Mouse (Mus musculus) embryonic facial prominence, embryonic 10.5 days (tissue): ENCODE measurements around the gene Ikzf5. TPM values are rescaled to one million over a fixed set of nuclear protein-coding genes. Genes with fewer than 3 reads are reported as not detected.
"Not testable (repeated sequence)": the region's sequence is repeated elsewhere in the genome, so short reads cannot be mapped to it uniquely, and the experiment has no call there.

ENCODE experiments used
- DNase-seq: peaks from one replicate; pipeline ENCODE4 v3.0.0-alpha.2; 2017; ENCODE audit warnings: low spot score
- H3K27ac ChIP-seq: fragments of 300-500 bp; sonication (generic); replicated peaks from 2 replicates; pipeline ENCODE4 v1.5.1; 2016; ENCODE audit warnings: mild to moderate bottlenecking
- H3K27me3 ChIP-seq: fragments of 300-500 bp; sonication (generic); replicated peaks from 2 replicates; pipeline ENCODE4 v1.6.1; 2016; ENCODE audit warnings: low read depth, mild to moderate bottlenecking; ENCODE audit not compliant: poor library complexity, severe bottlenecking
- H3K36me3 ChIP-seq: fragments of 300-500 bp; sonication (generic); replicated peaks from 2 replicates; pipeline ENCODE4 v1.6.1; 2016; ENCODE audit warnings: mild to moderate bottlenecking, moderate library complexity
- H3K4me1 ChIP-seq: fragments of 300-500 bp; sonication (generic); 2 replicates; pipeline ENCODE4 v1.6.1; 2016
- H3K4me3 ChIP-seq: fragments of 300-500 bp; sonication (generic); 2 replicates; pipeline ENCODE4 v1.5.1; 2016; ENCODE audit warnings: mild to moderate bottlenecking, moderate library complexity
- H3K9me3 ChIP-seq: fragments of 300-500 bp; sonication (generic); 2 replicates; pipeline ENCODE4 v1.6.1; 2016; ENCODE audit warnings: mild to moderate bottlenecking
- WGBS: fragments of 180-500 bp; shearing (Covaris S2); methylation state at CpG from one replicate; pipeline ENCODE4 v1.1.7; 2016; 5-methylcytosine and 5-hydroxymethylcytosine counted together
- polyA plus RNA-seq: library from polyadenylated mRNA; unstranded; fragments of >200 nt; fragmentation: Nextera tagmentation; extraction: Ambion mirVana; gene quantifications from 2 replicates; pipeline ENCODE4 v1.2.1, GENCODE M21; 2016

The Ikzf5 gene
- polyA plus RNA-seq = 17.3 and 18.1 TPM in 2 replicates

- peaks cover 10% of the 10 kb centered on the region; the same call in 1 of the 2 replicates for H3K36me3 ChIP-seq
- H3K4me3 ChIP-seq = peak within 1 kb of the TSS; percentile 99
- whole genome bisulfite sequencing = under 1% methylated on average over 42 of the region's 42 CpGs
- peak within 1 kb of the TSS; percentile 95 for H3K27ac ChIP-seq
- peak; percentile 98 for DNase-seq
- no peaks in the 10 kb centered on the region for H3K9me3 ChIP-seq
- no peaks in the 10 kb centered on the region for H3K27me3 ChIP-seq
- H3K4me1 ChIP-seq = peaks cover 18% of the 10 kb centered on the region
Measured at GRCm38 (mm10) chr7:131410416-131411058, at the start of gene Ikzf5, which contains the start of gene Acadsb. Ikzf5 (minus strand) TSS chr7:131410521. Acadsb (plus strand) TSS chr7:131410601.

GRCm38 (mm10) chr7:131456714-131457113 lies 46.4 kb upstream of the Ikzf5 start:
- H3K36me3 ChIP-seq = no peaks in the 10 kb centered on the region
- no peak for DNase-seq
- no peak overlapping the region for H3K4me3 ChIP-seq
- no peaks in the 10 kb centered on the region for H3K4me1 ChIP-seq
- H3K27me3 ChIP-seq = no peaks in the 10 kb centered on the region
- H3K27ac ChIP-seq = no peak overlapping the region
- H3K9me3 ChIP-seq = peaks cover under 1% of the 10 kb centered on the region; the same call in 1 of the 2 replicates
- 89% methylated on average over 5 of the region's 5 CpGs for WGBS

GRCm38 (mm10) chr7:131437051-131437450 lies 26.7 kb upstream of the Ikzf5 start:
- no peak for DNase-seq
- peaks cover 3% of the 10 kb centered on the region for H3K36me3 ChIP-seq
- 63% methylated on average over 3 of the region's 3 CpGs for WGBS

GRCm38 (mm10) chr7:131434276-131434675 lies 24.0 kb upstream of the Ikzf5 start:
- Histone ChIP-seq H3K36me3 (peaks cover 14% of the 10 kb centered on the region), H3K9me3 (no peaks in the 10 kb centered on the region), H3K27me3 (no peaks in the 10 kb centered on the region), H3K4me1 (no peaks in the 10 kb centered on the region), H3K4me3 (no peak overlapping the region), H3K27ac (no peak overlapping the region)
- WGBS = 88% methylated on average over 1 of the region's 1 CpGs
- DNase-seq = no peak

More at GRCm38 (mm10) chr7:131437051-131437450, 26.7 kb upstream of the Ikzf5 start:
- H3K4me1 ChIP-seq = no peaks in the 10 kb centered on the region
- H3K4me3 ChIP-seq = no peak overlapping the region
- H3K27me3 ChIP-seq = no peaks in the 10 kb centered on the region
- no peak overlapping the region for H3K27ac ChIP-seq
- no peaks in the 10 kb centered on the region for H3K9me3 ChIP-seq

GRCm38 (mm10) chr7:131432244-131432643 lies 21.9 kb upstream of the Ikzf5 start:
- DNase-seq = peak; percentile 44
- Histone ChIP-seq H3K4me1 (no peaks in the 10 kb centered on the region), H3K27me3 (no peaks in the 10 kb centered on the region), H3K27ac (no peak overlapping the region), H3K4me3 (no peak overlapping the region), H3K36me3 (peaks cover 18% of the 10 kb centered on the region), H3K9me3 (no peaks in the 10 kb centered on the region)
- 12% methylated on average over 1 of the region's 1 CpGs for WGBS

GRCm38 (mm10) chr7:131427331-131427730 lies 17.0 kb upstream of the Ikzf5 start:
- WGBS = 91% methylated on average over 5 of the region's 5 CpGs

GRCm38 (mm10) chr7:131424912-131425311 lies 14.6 kb upstream of the Ikzf5 start:
- Histone ChIP-seq H3K9me3 (no peaks in the 10 kb centered on the region), H3K4me3 (no peak overlapping the region)
- 91% methylated on average over 2 of the region's 2 CpGs for WGBS

More at GRCm38 (mm10) chr7:131427331-131427730, 17.0 kb upstream of the Ikzf5 start:
- Histone ChIP-seq H3K4me3 (no peak overlapping the region), H3K36me3 (peaks cover 25% of the 10 kb centered on the region), H3K27ac (no peak overlapping the region), H3K9me3 (no peaks in the 10 kb centered on the region), H3K4me1 (no peaks in the 10 kb centered on the region), H3K27me3 (no peaks in the 10 kb centered on the region)
- DNase-seq = no peak

GRCm38 (mm10) chr7:131417605-131418004 lies 7.3 kb upstream of the Ikzf5 start:
- H3K36me3 ChIP-seq = no peaks in the 10 kb centered on the region
- no peak overlapping the region for H3K27ac ChIP-seq
- H3K9me3 ChIP-seq = no peaks in the 10 kb centered on the region
- no peak for DNase-seq
- H3K27me3 ChIP-seq = no peaks in the 10 kb centered on the region
- no peaks in the 10 kb centered on the region for H3K4me1 ChIP-seq
- H3K4me3 ChIP-seq = no peak overlapping the region

More at GRCm38 (mm10) chr7:131424912-131425311, 14.6 kb upstream of the Ikzf5 start:
- no peak for DNase-seq
- Histone ChIP-seq H3K27ac (no peak overlapping the region), H3K27me3 (no peaks in the 10 kb centered on the region), H3K36me3 (peaks cover 14% of the 10 kb centered on the region), H3K4me1 (no peaks in the 10 kb centered on the region)

- not testable (repeated sequence) for DNase-seq, H3K36me3 ChIP-seq
Measured at GRCm38 (mm10) chr7:131416742-131417141, 6.4 kb upstream of the Ikzf5 start.

GRCm38 (mm10) chr7:131411941-131412270 lies 1.6 kb upstream of the Ikzf5 start:
- 74% methylated on average over 2 of the region's 2 CpGs for WGBS
- Histone ChIP-seq H3K9me3 (no peaks in the 10 kb centered on the region), H3K36me3 (peaks cover 3% of the 10 kb centered on the region; the same call in 1 of the 2 replicates), H3K27ac (no peak overlapping the region), H3K4me3 (no peak overlapping the region; the same call in 1 of the 2 replicates), H3K27me3 (no peaks in the 10 kb centered on the region), H3K4me1 (peaks cover 18% of the 10 kb centered on the region)
- DNase-seq = no peak

More at GRCm38 (mm10) chr7:131416742-131417141, 6.4 kb upstream of the Ikzf5 start:
- not testable (repeated sequence) for H3K4me1 ChIP-seq, H3K4me3 ChIP-seq, H3K27ac ChIP-seq, H3K9me3 ChIP-seq, H3K27me3 ChIP-seq

GRCm38 (mm10) chr7:131411221-131411940 lies 1.1 kb upstream of the Ikzf5 start:
- Histone ChIP-seq H3K9me3 (no peaks in the 10 kb centered on the region), H3K4me1 (peaks cover 18% of the 10 kb centered on the region), H3K27ac (no peak overlapping the region), H3K36me3 (peaks cover 6% of the 10 kb centered on the region; the same call in 1 of the 2 replicates), H3K4me3 (peak overlapping the region; percentile 99), H3K27me3 (no peaks in the 10 kb centered on the region)
- WGBS = 67% methylated on average over 10 of the region's 10 CpGs
- no peak for DNase-seq

- no peak for DNase-seq
- Histone ChIP-seq H3K27ac (peak overlapping the region; percentile 95), H3K4me3 (peak overlapping the region; percentile 99), H3K27me3 (no peaks in the 10 kb centered on the region), H3K9me3 (no peaks in the 10 kb centered on the region), H3K4me1 (peaks cover 18% of the 10 kb centered on the region), H3K36me3 (peaks cover 10% of the 10 kb centered on the region; the same call in 1 of the 2 replicates)
- under 1% methylated on average over 38 of the region's 38 CpGs for WGBS
Measured at GRCm38 (mm10) chr7:131409988-131410385, 334 bp downstream of the Ikzf5 start.
